Mouse (Mus musculus) gastrocnemius, adult 18-20 months (tissue): ENCODE measurements around the gene Muc4. TPM values are rescaled to one million over a fixed set of nuclear protein-coding genes. Genes with fewer than 3 reads are reported as not detected.

Source experiments
- DNase-seq: peaks from one replicate; pipeline ENCODE4 v3.0.0; 2021; ENCODE audit warnings: low spot score
- total RNA-seq, 2 experiments: library from RNA; stranded (reverse); gene quantifications; 2 replicates each; pipeline ENCODE4 v1.2.3; 2021

Muc4 gene
- total RNA-seq, 2 experiments from 2014 or later = 0.02 to 0.41 TPM

DNA sequence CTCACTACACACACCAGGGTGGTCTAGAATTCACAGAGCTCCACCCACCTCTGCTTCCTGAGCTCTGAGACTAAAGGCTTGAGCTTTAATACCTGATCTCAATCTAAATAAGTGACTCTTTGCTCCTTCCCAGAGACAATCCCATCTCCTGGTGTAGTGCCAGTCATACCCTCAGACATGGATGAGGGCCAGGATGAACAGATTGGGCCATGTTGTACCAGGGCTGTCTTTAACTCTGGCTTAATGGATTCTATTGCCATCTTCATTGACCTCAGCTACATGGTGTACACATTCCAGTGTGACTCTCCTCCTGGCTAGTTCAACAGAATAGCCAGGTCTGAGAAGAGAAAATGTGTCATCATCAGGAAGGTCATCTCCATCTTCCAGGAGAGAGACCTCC is 9.2 kb upstream of the Muc4 start:
- DNase-seq = no peak

DNA sequence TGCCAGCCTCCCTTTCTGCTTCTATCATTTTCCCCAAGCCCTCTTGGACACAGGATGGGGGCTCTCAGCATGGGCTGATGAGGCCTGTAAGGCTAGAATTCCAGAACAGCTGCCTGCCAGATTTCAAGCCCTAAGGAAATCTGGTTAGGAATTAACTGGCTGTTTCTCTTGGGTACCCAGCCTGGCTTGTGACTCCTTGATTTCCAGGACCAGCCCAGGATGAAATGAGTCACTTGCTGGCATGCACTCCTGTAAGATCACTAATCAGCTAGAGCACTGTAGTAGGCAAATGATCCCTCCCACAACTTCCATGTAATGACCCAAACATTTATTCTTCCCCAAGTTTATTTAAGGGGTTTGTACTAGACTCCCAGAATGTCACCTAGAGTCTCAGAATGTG is 7.4 kb upstream of the Muc4 start:
- DNase-seq = no peak

DNA sequence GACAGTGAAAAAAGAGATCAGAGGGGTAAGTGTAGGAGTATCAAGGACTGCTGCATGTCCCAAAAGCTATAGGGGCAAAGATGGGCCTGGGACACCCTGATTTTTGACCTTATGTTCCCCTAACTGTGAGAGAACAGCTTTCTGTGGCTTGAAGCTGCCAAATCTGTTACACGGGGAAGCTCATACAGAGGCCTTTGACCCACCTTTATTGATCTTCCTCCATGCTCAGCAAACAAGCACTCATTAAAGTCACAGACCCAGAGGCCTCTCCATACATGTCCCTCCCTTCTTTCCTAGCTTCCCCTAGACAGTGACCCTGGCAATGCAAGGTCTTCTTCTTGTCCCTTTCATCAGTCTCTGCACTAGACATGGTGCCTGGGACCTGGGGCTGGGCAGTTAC is 7.0 kb upstream of the Muc4 start:
- DNase-seq = no peak

DNA sequence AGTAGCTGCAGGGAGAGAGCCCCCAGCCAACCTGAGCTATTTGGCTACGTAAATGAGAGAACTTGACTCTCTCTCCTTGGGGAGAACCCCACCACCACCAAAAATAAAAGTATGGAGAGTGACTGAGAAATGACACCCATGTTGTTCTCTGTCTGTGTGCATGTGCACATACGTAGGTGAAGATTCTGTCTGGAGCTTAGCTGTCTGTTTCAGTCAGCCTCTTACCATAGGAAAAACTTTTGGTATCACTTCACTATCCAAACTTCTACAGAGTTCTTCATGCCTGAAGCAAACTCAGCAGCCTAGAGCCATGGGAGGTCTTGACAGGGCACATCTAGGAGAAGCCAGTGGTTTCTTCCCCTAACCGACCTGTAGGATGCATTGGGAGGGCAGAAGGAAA is 2.5 kb upstream of the Muc4 start:
- DNase-seq = no peak

DNA sequence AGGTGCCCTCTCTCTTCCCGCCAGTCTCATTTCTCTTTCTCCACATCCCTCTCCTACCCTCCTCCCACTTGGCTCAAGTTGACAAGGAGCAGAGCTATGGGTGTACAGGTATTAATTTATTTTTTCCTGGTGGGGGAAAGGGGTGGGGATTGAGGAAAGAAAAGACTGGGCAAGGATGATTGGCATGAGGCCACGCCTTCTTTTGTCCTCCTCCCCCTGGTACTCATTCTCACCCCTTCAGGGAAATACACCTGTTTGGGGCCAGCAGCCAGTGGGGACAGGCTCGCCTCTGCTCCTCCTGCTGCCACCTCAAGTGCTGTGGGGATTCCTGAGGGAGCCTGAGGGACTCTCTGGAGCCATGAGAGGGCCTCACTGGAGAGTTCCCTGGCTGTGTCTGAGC is 336 bp downstream of the Muc4 start:
- DNase-seq = no peak

DNA sequence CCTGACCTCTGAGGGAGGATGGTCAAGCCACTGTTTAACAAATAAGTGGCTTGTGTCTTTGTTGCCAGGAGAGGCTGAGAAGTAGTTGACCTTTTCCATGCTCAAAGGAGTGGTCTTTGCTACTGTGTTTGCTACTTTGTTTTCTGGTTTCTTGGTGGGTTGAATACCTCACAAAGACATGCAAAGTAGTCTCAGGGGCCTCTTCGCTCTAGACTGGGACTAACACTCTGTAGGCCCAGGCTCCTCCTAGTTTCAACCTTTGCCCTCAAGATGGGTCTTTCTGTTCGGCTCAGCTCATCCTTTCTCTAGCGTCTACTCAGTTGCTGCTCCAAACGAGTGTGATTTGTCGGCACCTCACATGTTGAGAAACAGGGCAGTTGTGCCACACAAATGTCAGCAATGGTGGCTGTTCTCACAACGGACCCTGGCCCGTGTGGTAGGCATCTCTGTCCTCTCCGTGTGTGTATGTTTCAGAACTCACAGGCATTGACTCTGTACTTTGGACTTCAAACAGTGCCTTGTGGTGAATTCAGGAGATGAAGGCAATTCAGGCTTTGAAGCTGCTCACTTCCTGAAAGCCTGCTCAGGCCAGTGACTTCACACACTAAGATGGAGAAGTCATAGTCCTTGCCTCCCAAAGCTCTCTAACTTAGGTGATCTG is 4.4 kb downstream of the Muc4 start:
- no peak for DNase-seq

DNA sequence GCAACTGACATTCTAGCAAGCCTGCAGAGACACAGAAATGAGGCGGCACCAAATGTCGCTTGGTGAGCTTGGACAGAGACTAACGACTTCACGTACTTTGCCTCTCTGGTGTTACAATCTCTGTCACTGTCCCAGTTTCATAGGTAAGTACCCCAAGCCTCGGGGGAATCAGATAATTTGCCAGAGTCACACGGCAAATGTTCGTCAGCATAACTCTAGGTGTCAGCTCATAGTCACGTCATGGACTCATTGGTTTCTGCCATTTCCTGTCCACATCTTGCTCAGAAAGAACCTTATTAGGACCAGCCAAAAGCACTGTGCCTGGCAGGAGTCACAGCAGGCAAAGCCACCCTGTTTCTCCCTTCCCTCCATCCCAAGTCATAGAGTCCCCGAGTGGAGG is 5.7 kb downstream of the Muc4 start:
- DNase-seq = no peak

DNA sequence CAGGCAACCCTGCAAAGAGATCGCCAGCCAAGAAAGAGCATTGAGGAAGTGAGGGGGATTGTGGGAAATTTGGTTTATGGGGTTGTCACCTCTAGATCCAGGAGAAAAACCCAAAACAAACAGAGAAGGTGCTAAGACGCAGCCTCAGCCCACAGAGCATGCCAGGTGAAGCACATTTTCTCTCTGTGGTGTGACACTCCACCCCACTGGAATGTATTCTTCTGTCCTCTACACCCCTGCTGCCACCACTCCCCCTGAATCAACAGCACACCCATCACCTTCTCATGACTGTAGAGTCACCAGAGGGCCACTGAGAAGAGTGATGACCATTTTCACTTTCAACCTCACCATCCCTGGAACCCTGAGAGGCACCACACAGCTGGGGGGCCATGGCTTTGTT is 7.0 kb downstream of the Muc4 start:
- DNase-seq = no peak

DNA sequence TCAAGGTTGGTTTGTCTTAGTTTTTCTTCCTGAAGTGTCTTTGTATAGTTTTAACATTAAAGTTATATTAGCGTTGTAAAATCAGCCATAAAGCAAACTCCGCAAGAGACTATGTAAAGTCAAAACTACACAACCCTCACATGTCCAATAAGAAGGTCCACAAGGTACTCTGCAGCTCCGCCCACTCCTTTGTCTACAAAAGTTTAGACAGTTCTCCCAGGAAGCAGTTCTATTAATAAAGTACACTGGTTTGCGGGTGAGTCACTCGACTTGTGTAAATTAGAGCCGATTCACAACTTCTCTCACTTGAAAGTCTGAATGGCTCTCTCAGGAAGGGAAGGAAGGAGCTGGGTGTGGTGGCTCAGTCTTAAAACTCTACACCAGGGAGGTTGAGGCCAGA is 10.2 kb downstream of the Muc4 start:
- DNase-seq = no peak

DNA sequence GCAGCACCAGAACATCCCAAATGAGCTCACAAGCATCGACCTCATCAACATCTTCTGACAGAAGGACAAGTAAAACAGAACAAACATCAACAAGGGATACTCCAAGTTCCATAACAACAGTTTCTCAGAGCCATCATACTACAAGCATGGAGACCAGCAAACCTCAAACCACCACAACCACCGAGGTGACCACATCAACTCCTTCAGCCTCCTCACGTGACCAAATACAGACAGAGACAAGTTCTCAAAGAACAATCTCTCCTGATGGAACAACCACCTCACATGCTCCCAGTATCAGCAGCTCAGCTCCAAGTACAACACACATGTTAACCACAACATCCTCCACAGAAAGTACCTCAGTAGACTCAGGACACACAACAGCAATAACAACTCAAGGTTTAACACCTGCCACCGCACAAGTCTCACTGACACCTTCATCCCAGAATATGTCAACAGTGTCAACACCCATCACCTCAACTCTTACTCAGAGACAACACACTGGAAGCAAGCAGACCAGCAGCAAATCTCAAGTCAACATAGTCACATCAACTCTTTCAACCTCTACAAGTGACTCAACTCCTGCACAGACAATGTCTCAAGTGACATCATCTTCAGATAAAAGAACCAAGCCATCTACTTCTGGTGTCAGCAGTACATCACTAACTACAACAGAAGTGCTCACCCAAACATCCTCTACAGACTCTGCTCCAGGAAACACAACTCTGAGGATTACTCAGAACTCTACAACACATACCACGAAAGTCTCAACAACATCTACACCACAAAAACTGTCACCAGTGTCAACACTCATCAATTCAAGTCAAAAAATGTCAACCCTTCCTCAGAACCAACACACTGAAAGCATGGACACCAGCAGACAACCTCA is 14.8 kb downstream of the Muc4 start:
- no peak for DNase-seq

DNA sequence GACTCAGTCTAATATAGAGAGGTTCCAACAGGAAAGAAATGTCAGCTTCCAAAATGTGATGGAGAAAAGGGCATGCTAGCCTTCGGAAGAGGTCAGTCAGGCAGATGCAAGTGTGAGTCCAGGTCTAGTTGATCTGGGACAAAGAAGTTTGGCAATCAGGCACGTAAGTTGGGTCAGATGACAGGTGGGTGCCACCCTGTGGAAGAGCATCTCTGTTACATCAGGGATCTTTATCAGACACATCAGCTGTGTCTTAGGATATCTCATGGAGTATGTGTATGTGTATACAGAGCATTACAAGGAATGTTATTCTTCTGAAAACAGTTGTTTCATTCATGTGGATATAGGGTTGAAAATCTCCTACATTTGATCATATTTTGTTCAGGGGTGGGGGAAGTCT is 28.9 kb downstream of the Muc4 start:
- DNase-seq = no peak

DNA sequence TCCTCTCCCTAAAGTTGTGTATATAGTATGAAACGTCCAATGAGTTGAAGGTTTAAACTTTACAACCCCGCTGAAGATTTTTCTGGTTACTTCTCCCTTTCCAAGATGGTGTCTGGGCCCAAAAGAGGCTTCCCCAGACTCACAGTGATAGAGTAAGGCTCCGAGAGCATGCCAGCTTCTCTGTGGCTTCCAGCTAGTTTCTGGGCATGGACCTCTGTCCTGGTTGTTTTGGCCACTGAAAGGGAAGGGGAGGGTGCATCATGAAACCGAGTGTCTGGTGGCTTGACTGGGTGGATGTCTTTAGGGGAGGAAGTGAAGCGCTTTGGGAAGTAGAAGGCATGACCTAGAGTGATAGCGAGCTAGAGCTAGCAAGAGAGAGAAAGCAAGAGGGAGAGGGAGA is 29.3 kb downstream of the Muc4 start:
- no peak for DNase-seq

DNA sequence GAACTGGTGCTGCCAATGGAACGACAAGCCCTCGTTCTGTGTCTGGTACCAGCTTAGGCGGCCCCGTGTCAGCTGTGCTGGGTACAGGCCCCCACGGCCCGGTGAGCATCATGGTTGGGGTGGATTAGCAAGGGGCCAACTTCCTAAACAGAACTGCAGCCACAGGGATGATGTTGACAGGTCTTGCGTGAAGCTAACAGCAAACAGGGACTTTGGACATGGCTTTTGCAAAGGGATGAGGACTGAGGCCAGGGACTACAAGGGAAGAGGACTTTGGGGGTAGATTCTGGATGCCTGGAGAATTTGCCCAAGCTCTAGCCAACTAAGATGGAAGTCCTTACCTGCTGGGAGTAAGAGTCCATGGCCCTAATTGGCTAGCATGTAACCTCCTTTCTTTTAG is 31.2 kb downstream of the Muc4 start:
- DNase-seq = no peak

DNA sequence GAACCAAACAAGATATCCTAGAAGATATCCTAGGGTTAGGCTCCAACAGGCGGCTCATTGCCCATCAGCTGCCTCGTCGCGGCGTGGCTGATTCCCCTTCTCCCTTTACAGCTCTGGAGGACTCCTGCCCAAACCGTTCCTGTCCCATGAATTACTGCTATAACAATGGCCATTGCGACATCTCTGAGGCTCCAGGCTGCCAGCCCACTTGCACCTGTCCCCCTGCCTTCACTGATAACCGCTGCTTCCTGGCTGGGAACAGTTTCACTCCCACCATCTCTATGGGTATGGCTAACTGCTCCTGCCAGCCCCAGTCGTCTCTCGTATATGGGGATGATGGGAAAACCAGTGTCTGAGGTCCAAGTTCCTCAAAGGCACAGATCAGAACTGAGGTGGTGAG is 41.0 kb downstream of the Muc4 start:
- no peak for DNase-seq

DNA sequence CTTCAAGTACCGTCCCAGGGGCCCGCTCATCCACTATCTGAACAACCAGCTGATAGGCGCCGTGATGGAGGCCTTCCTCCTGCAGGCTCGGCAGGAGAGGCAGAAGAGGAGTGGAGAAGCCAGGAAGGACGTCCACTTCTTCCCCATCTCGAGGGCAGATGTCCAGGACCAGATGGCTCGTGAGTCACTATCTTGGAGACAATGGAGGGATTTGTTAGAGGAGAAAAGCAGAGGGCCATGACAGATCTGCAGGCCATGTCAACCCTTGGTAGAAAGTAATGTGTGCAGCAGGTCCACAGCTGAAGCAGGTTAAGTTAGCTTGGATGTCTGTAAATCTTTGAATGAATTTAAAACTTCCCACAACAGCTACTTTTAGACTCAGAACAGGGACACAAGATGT is 43.3 kb downstream of the Muc4 start:
- no peak for DNase-seq

DNA sequence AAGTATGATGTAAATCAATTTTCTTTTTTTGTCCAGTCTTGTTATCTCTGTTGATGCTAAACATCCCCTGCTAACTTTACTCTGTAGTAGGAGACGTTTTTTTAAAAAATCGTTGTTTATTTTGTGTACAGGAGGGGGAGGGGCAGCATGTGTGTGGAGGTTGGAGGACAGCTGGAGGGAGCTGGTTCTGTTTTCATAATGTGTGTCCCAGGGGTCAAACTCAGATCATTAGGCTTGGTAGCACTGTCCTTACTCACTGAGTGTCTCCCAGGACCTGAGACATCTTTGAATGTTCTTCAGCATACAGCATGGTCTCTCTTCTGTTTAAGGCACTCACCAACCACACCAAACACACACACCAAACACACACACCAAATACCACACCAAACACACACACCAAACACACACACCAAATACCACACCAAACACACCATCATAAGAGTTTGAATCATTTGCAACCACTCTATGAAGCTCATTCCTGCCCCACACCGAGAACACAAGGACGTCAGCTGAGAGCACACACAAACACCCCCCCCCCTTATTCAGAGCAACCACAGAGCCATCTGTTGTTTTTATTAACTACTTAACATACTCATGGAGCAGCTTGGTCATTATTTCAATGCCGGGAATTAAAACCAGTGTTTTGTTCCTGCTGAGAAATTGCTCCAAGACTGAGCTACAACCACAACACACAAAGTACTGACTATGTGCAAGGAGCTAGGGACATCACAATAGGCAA is 47.8 kb downstream of the Muc4 start:
- DNase-seq = no peak

DNA sequence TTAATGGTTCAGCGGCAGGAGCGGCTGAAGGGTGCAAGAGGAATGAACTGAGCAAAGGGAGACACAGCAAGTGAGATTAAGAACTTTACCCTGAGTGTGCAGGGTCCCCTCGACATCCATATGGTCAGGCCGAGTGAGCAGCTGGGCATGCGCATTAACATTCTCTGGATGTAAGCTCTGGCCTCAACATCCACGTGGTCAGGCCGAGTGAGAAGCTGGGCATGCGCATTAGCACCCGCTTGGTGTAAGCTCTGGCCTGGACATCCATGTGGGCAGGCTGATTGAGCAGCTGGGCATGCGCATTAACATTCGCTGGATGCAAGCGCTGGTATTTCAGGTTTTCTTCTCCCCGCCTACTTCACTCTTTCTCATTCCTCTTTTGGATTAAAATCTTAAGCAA is 49.2 kb downstream of the Muc4 start:
- no peak for DNase-seq

DNA sequence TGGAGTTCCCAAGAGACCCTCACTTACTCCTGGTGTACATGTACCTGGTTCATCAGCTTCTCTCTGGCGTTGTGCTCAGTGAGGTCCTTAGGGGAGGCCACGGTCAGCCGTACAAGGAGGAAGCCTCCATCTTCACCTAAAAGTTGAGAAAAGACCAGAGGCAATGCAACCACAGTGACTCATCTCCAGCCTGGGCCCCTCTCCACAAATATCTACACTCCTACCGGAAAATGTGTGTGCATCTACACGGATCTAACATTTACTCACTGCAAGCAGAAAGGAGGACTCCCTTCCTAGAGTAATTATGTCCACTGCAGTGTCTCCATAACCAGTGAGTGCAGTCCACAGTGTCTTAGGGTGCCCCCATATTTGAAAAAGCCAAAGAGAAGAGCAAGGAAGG is 54.4 kb downstream of the Muc4 start:
- DNase-seq = no peak

DNA sequence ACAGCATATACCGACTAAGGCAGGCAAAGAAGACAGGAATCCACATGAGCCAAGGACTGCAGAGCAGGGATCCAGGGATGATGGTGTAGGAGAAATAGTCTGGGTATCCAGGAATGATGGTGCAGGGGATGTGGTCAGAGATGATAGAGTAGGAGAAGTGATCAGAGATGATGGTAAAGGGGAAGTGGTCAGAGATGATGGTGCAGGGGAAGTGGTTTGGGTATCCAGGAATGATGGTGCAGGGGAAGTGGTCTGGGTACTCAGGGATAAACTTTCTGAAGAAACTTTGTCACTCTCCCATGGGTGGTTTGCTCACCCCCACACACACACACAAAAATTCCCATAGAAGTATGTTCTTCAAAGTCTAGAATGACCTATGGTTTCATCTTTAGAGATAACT is 59.5 kb downstream of the Muc4 start:
- DNase-seq = no peak

DNA sequence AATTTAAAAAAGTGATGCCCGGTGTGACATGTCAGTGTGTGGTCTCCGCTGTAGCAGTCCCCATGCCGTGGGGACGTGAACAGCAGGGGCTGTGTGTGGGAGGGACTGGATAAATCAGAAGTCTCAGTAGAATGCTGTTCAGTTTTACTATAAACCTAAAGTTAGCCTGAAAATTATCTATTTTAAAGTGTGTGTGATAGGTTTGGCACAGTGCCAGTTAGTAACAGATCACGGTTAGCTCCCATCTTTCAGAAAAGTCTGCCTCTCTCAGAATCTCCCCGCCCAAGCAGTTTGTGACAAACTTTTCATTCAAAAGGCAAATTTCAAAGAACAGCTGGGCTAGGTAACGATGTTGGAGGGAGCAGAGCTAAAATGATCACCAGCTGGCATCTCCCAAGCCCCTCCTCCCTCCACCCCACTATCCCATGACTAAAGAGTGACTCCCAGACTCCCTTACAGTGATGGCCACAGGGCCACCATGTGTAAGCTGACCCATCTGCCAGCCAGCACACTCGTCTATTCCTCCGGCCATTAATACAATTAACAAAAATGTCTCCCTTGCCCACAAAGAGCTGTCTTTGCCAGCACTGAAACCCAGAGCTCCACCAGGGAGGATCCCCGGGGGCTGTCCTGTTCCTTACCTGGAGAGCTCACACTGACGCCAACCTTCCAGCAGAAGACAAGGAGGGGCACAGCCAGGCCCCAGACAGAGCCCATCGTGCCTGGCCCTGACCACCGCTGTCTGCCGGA is 61.2 kb downstream of the Muc4 start:
- DNase-seq = no peak

DNA sequence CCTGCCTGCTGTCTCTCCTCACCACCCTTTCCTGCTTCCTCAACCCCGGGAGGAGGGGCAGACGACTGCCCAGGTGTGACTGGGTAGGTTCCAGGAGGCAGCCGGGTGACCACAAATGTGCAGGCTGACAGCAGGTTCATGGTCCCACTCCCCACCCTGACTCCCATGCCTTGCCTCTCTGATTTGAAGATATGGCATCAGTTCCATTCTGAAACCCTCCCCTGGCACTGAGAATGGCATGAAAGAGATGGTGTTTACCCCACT is 61.7 kb downstream of the Muc4 start, which contains the start of gene Muc20:
Gene Muc20 (minus strand): TSS at position 10 of the 264 bp plus-strand sequence.
- no peak for DNase-seq

DNA sequence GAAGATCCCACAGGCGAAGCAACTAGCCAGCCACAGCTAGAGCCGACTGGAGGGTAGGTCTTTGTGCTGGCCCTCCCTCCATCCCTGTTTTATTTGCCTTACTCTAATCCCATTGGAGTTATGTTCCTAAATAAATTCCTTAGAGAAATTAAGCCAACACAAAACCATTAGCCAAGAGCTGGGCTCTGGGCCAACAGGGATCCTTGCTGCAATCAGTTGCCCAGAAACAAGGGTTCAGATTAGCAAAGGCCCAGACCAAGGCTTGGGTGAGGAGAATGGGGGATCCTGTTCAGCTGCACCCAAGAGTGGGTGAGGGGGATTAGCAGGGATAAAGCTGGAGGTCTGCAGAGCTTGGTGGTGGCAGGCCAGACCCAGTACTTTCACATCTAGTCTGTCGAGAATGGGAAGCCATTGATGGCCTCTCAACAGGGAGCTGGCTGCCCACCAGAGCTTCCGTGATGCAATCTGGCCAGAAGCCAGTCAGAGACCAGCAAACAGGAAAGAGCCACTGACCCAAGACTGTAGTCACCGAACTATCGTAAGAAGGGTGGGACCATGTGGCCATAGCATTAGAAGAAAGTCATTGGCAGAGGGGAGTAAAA is 67.7 kb downstream of the Muc4 start:
- DNase-seq = peak; percentile 70
